Mouse (Mus musculus) inflammation-experienced regulatory T-cells (primary cell): ENCODE results near the gene Gabra6. TPM values are rescaled to one million over a fixed set of nuclear protein-coding genes. Genes with fewer than 3 reads are reported as not detected.

ENCODE experiments used
- polyA plus RNA-seq, 2 experiments: library from polyadenylated mRNA; unstranded; fragments of 100-300 nt; shearing (Covaris generic); gene quantifications; one replicate each; pipeline ENCODE4 v1.2.1; 2017

The Gabra6 gene
- polyA plus RNA-seq = under 1 TPM in 1 of 2 experiments, not detected in 1; 0.29 TPM

DNA sequence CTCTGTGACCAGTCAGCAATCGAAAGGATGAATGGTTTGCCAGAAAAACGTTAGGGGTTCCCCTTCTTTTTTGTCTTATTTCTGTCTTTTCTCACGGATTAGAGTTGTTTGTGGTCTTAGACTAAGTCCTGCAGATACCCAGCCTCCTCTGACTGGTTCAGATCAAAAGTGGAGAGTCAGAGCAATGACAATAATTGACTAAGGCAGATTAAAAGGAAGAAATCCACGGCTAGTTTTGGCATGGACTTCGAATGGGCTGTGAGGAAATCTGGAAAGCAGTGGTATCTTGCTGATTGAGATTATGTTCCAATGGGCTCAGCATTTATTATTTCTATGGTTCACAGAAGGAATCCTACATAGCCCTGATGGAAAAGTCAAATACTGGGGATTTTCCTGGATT is at the start of gene Gabra6:
Gene Gabra6, minus strand, starts transcription at position 191 of the 400 bp plus-strand sequence.

Other genes with a start within 250 kb of the Gabra6 start
- 1 to 10 TPM in 1 of 2 experiments, under 1 TPM in 1; 0.40 to 1.4 TPM for gene Gabra1, start 138.1 kb downstream of the Gabra6 start, polyA plus RNA-seq
- 1 to 10 TPM in 1 of 2 experiments, not detected in 1; 1.1 TPM for gene Gabrb2, start 98.7 kb upstream of the Gabra6 start, polyA plus RNA-seq